Mouse (Mus musculus) testis, adult 2 months (tissue): ENCODE results near the gene Ghr. TPM values are rescaled to one million over a fixed set of nuclear protein-coding genes. Genes with fewer than 3 reads are reported as not detected.

Experiments used
- H3K27ac ChIP-seq: fragments of 200-500 bp; 2 replicates; pipeline ENCODE4 v1.5.1; 2012; ENCODE audit warnings: low read depth, low read length; ENCODE audit not compliant: control insufficient read depth, insufficient read depth
- H3K27me3 ChIP-seq: fragments of 200-500 bp; 2 replicates; pipeline ENCODE4 v1.6.1; 2012; ENCODE audit warnings: mild to moderate bottlenecking, low read length, moderate library complexity; ENCODE audit not compliant: control insufficient read depth, insufficient read depth
- H3K36me3 ChIP-seq: fragments of 200-500 bp; 2 replicates; pipeline ENCODE4 v1.6.1; 2012; ENCODE audit warnings: mild to moderate bottlenecking, low read length; ENCODE audit not compliant: control insufficient read depth, insufficient read depth
- H3K4me1 ChIP-seq: fragments of 200-500 bp; 2 replicates; pipeline ENCODE4 v1.6.1; 2012; ENCODE audit warnings: low read length; ENCODE audit not compliant: control insufficient read depth, insufficient read depth
- H3K4me3 ChIP-seq: fragments of 200-500 bp; 2 replicates; pipeline ENCODE4 v1.5.1; 2012; ENCODE audit warnings: low read depth, mild to moderate bottlenecking, low read length, moderate library complexity, mixed read lengths; ENCODE audit not compliant: control insufficient read depth
- CTCF ChIP-seq: fragments of 200-500 bp; IDR thresholded peaks from 2 replicates; pipeline ENCODE4 v1.5.1; 2012; ENCODE audit warnings: low read depth, mild to moderate bottlenecking, inconsistent platforms, low read length, moderate library complexity; ENCODE audit not compliant: control insufficient read depth, insufficient read depth, insufficient replicate concordance
- POLR2A ChIP-seq: fragments of 200-500 bp; IDR thresholded peaks from 2 replicates; pipeline ENCODE4 v1.6.1; 2012; ENCODE audit warnings: low read depth, mild to moderate bottlenecking, inconsistent platforms, low read length, moderate library complexity; ENCODE audit not compliant: control insufficient read depth
- polyA plus RNA-seq: library from polyadenylated mRNA; depleted of rRNA; stranded (reverse); fragments of >200 nt; gene quantifications from 2 replicates; pipeline ENCODE4 v1.2.3, GENCODE M21; 2012

Gene Ghr
- polyA plus RNA-seq, 1 experiment, result 1.2 TPM

GRCm38 (mm10) chr15:3445285-3445909, 137.9 kb downstream of the Ghr start:
- no peaks in the 10 kb centered on the region for H3K36me3 ChIP-seq
- no peak overlapping the region for H3K4me3 ChIP-seq
- no peak for TF ChIP-seq CTCF
- TF ChIP-seq POLR2A, result no peak
- no peaks in the 10 kb centered on the region for H3K4me1 ChIP-seq
- no peaks in the 10 kb centered on the region for H3K27me3 ChIP-seq
- no peak overlapping the region for H3K27ac ChIP-seq

GRCm38 (mm10) chr15:3444448-3445020, 138.8 kb downstream of the Ghr start:
- Histone ChIP-seq H3K4me1 (no peaks in the 10 kb centered on the region), H3K27ac (no peak overlapping the region), H3K4me3 (no peak overlapping the region), H3K36me3 (no peaks in the 10 kb centered on the region), H3K27me3 (no peaks in the 10 kb centered on the region)
- TF ChIP-seq CTCF, result no peak
- no peak for TF ChIP-seq POLR2A

- no peak overlapping the region for H3K27ac ChIP-seq
- no peaks in the 10 kb centered on the region for H3K4me1 ChIP-seq
- no peaks in the 10 kb centered on the region for H3K27me3 ChIP-seq
- no peak for TF ChIP-seq CTCF
- no peak for TF ChIP-seq POLR2A
- H3K36me3 ChIP-seq, result no peaks in the 10 kb centered on the region
- H3K4me3 ChIP-seq, result no peak overlapping the region
These were observed 141.6 kb downstream of the Ghr start for GRCm38 (mm10) chr15:3441506-3442286.

GRCm38 (mm10) chr15:3437381-3437780, 145.9 kb downstream of the Ghr start:
- no peaks in the 10 kb centered on the region for H3K36me3 ChIP-seq
- no peak overlapping the region for H3K27ac ChIP-seq
- no peaks in the 10 kb centered on the region for H3K4me1 ChIP-seq
- TF ChIP-seq POLR2A (no peak), CTCF (no peak)
- H3K4me3 ChIP-seq, result no peak overlapping the region
- H3K27me3 ChIP-seq, result no peaks in the 10 kb centered on the region

GRCm38 (mm10) chr15:3435637-3436036, 147.7 kb downstream of the Ghr start:
- no peak overlapping the region for H3K27ac ChIP-seq
- no peaks in the 10 kb centered on the region for H3K36me3 ChIP-seq
- H3K27me3 ChIP-seq, result no peaks in the 10 kb centered on the region
- H3K4me1 ChIP-seq, result no peaks in the 10 kb centered on the region
- H3K4me3 ChIP-seq, result no peak overlapping the region
- no peak for TF ChIP-seq CTCF
- no peak for TF ChIP-seq POLR2A

- TF ChIP-seq CTCF, result no peak
- TF ChIP-seq POLR2A, result no peak
- H3K36me3 ChIP-seq, result no peaks in the 10 kb centered on the region
- H3K27ac ChIP-seq, result no peak overlapping the region
- H3K27me3 ChIP-seq, result no peaks in the 10 kb centered on the region
- H3K4me3 ChIP-seq, result no peak overlapping the region
- no peaks in the 10 kb centered on the region for H3K4me1 ChIP-seq
These were observed 148.8 kb downstream of the Ghr start for GRCm38 (mm10) chr15:3434461-3434860.

- Histone ChIP-seq H3K27ac (no peak overlapping the region), H3K36me3 (no peaks in the 10 kb centered on the region), H3K4me1 (no peaks in the 10 kb centered on the region), H3K27me3 (no peaks in the 10 kb centered on the region), H3K4me3 (no peak overlapping the region)
- TF ChIP-seq CTCF (no peak), POLR2A (no peak)
These were observed 150.0 kb downstream of the Ghr start for GRCm38 (mm10) chr15:3433281-3433680.
